10 mouse cellular contexts compared by ENCODE assay signal in genomic region chr4:9079828-9080245, GRCm38 (mm10).
DNase-seq lines count a peak whose midpoint lies in the region; ATAC-seq lines count a peak whose summit lies in the region.
"Had no signal": no experiment of that assay in that cellular context is flagged by ENCODE, and none has a peak within 500 bp of the region (broad histone marks: within the 10 kb centered on the region; RNA-seq: fewer than 3 reads in every experiment).

No protein-coding gene starts in this region.

- H3K9ac ChIP-seq in heart, embryonic 14.5 days (ENCODE audit: low read length): no peak overlapping the region
- H3K9ac ChIP-seq in midbrain, embryonic 12.5 days (replicated peaks): no peak overlapping the region
- no peak overlapping the region for H3K9ac ChIP-seq in midbrain, embryonic 15.5 days

- peak overlapping the region; percentile 34 to 55; a peak in 2 of 4 replicates for H3K27ac ChIP-seq in heart, embryonic 14.5 days (replicated peaks in 1 of 2; ENCODE audit: control insufficient read depth in 1 of 2, insufficient read depth in 1 of 2, low read depth in 2 of 2, low read length in 2 of 2)
- no peak overlapping the region for H3K27ac ChIP-seq in midbrain, embryonic 12.5 days (replicated peaks)
- no peak overlapping the region for H3K27ac ChIP-seq in midbrain, embryonic 15.5 days
- H3K27ac ChIP-seq in limb, embryonic 10.5 days: no peak overlapping the region
- H3K27ac ChIP-seq: macrophage had no signal

- H3K4me3 ChIP-seq in heart, embryonic 14.5 days (ENCODE audit: control insufficient read depth in 1 of 2, insufficient read depth in 1 of 2, low read depth in 1 of 2, low read length in 2 of 2): no peak overlapping the region
- no peak overlapping the region for H3K4me3 ChIP-seq in midbrain, embryonic 12.5 days
- no peak overlapping the region for H3K4me3 ChIP-seq in midbrain, embryonic 15.5 days
- no peak overlapping the region for H3K4me3 ChIP-seq in limb, embryonic 10.5 days

- 10% methylated on average over 4 of the region's 4 CpGs for WGBS in heart, embryonic 14.5 days
- WGBS in midbrain, embryonic 12.5 days: 39% methylated on average over 4 of the region's 4 CpGs
- 33% methylated on average over 4 of the region's 4 CpGs for WGBS in midbrain, embryonic 15.5 days
- 12% methylated on average over 4 of the region's 4 CpGs for WGBS in limb, embryonic 10.5 days

- no peak overlapping the region for H3K4me2 ChIP-seq in heart, embryonic 14.5 days (ENCODE audit: low read length)
- H3K4me2 ChIP-seq in midbrain, embryonic 12.5 days (replicated peaks): no peak overlapping the region
- no peak overlapping the region for H3K4me2 ChIP-seq in midbrain, embryonic 15.5 days

- H3K4me1 ChIP-seq in heart, embryonic 14.5 days (ENCODE audit: control insufficient read depth in 2 of 2, insufficient read depth in 2 of 2, low read length in 2 of 2): peaks cover 31 to 39% of the 10 kb centered on the region in 2 experiments
- H3K4me1 ChIP-seq in midbrain, embryonic 12.5 days: peaks cover 19% of the 10 kb centered on the region
- H3K4me1 ChIP-seq in midbrain, embryonic 15.5 days: peaks cover 3% of the 10 kb centered on the region; the same call in 1 of the 2 replicates
- H3K4me1 ChIP-seq in limb, embryonic 10.5 days: peaks cover 55% of the 10 kb centered on the region

- no peaks in the 10 kb centered on the region for H3K9me3 ChIP-seq in heart, embryonic 14.5 days (ENCODE audit: control insufficient read depth, low read length)
- no peaks in the 10 kb centered on the region for H3K9me3 ChIP-seq in midbrain, embryonic 12.5 days
- H3K9me3 ChIP-seq in midbrain, embryonic 15.5 days: no peaks in the 10 kb centered on the region
- no peaks in the 10 kb centered on the region for H3K9me3 ChIP-seq in limb, embryonic 10.5 days (replicated peaks)

- peak; percentile 67 for ATAC-seq in heart, embryonic 14.5 days (ENCODE audit: insufficient number of reproducible peaks, insufficient read depth, low FRiP score, low read depth)
- ATAC-seq in midbrain, embryonic 12.5 days (ENCODE audit: low FRiP score, low read depth): 0 out of 2 replicates have a peak, but pooled peaks have one; percentile 34
- no peak for ATAC-seq in midbrain, embryonic 15.5 days (replicated peaks)

- H3K36me3 ChIP-seq in heart, embryonic 14.5 days (ENCODE audit: control insufficient read depth, insufficient read depth, low read length): no peaks in the 10 kb centered on the region
- no peaks in the 10 kb centered on the region for H3K36me3 ChIP-seq in midbrain, embryonic 12.5 days
- no peaks in the 10 kb centered on the region for H3K36me3 ChIP-seq in midbrain, embryonic 15.5 days (replicated peaks)
- no peaks in the 10 kb centered on the region for H3K36me3 ChIP-seq in limb, embryonic 10.5 days

- DNase-seq in heart, postnatal 4 days: no peak
- peak; percentile 66 for DNase-seq in limb, embryonic 10.5 days (ENCODE audit: low spot score)
- DNase-seq in natural killer cell, adult 2 months (ENCODE audit: low spot score in 2 of 2): peak; percentile 6 to 8
- no peak for DNase-seq in adrenal gland, adult 18-20 months (ENCODE audit: low spot score in 2 of 2)
- DNase-seq in gastrocnemius, postnatal 10 days: no peak
- DNase-seq: kidney, adult 2 months had no signal

- H3K27me3 ChIP-seq in heart, embryonic 14.5 days (ENCODE audit: control insufficient read depth, insufficient read depth, low read length): 0 out of 2 replicates have a peak, but pooled peaks cover 3% of the 10 kb centered on the region
- H3K27me3 ChIP-seq in midbrain, embryonic 12.5 days: no peaks in the 10 kb centered on the region
- no peaks in the 10 kb centered on the region for H3K27me3 ChIP-seq in midbrain, embryonic 15.5 days (replicated peaks)
- H3K27me3 ChIP-seq in limb, embryonic 10.5 days (ENCODE audit: low read depth, poor library complexity, severe bottlenecking): peaks cover 12% of the 10 kb centered on the region; the same call in 1 of the 2 replicates

Comparison
In these comparisons a context has a peak if more than half of its experiments do, and no peak if none do; other contexts are left out.
1. H3K27ac ChIP-seq: peak in heart, embryonic 14.5 days (2 of 2); none in midbrain, embryonic 12.5 days (single experiment), midbrain, embryonic 15.5 days (single experiment) and limb, embryonic 10.5 days (single experiment).
2. DNase-seq: peak in limb, embryonic 10.5 days (single experiment) and natural killer cell, adult 2 months (2 of 2); none in heart, postnatal 4 days (single experiment), adrenal gland, adult 18-20 months (0 of 2) and gastrocnemius, postnatal 10 days (single experiment).